Mouse (Mus musculus) MN1 (cell line): ENCODE measurements around the gene Parp16.
A peak's percentile ranks its signal among the peaks of the same experiment; 100 is the strongest.
"Not testable (repeated sequence)": the region's sequence is repeated elsewhere in the genome, so short reads cannot be mapped to it uniquely, and the experiment has no call there.

Source experiments
- DNase-seq: peaks from one replicate; pipeline ENCODE4 v3.0.0-alpha.2; 2016; ENCODE audit warnings: low spot score

The Parp16 gene

GRCm38 (mm10) chr9:65243249-65243648, 48.1 kb downstream of the Parp16 start:
- DNase-seq = peak; percentile 40

- DNase-seq = no peak
Observed at GRCm38 (mm10) chr9:65244036-65244806, 49.1 kb downstream of the Parp16 start.

DNA sequence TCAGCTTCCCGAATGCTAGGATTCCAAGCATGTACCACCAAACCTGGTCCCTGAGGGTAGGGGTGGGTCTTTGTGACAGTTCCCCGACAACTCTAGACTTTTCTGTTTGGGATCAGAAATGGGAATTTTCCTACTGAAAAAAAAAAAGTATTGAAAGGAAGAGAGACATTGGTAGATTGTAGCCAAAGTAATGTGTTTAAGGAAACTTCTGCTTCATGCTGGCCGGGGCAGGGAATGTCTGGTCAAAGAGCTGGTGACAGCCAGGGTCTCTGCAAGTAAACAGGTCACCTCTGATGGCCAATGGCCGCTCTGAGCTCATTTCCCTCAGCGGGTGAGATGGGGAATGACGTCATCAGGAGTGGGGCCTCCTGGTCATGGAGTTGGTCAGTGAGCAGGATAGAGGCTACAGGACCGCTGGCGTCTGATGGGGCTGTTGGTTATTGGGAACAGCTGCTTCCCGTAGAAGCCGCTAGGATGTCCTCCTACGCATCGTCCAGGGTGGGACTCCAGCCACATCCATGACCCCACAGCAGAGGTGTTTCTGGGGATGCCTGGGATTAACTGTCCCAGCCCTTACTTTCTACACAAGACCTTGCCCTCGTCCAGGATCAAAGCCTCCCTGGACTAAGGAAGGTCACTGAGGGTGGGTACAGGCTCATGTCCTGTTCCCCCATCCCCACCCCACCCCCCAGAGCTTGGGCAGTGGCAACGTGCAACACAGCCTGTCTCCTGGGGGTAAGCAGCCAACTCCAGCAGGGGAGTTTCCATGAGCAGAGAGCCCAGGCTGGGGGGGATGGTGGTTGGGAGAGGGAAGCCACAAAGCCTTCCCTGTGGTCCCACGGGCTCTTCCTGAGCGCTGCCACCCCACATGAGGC, 52.6 kb downstream of the Parp16 start:
- DNase-seq = no peak

GRCm38 (mm10) chr9:65248377-65248690, 53.2 kb downstream of the Parp16 start:
- no peak for DNase-seq

DNA sequence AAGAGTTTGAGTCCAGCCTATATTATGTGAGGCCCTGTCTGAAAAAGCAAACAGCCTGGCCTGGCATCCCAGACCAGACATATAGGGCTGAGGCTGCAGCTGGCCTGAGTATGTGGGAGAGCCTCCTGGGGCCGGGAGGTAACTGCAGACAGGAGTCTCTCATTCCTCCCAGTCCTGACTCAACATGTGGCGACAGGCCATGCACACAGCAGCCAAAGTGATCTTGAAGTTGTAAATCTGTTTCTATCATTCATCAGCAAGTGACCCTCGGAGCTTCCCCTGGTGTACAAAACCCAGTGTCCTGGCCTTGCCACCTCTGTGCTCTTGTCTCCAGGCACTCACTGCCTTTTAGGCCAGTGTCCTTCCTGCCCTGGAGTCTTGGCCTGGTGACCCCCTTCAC, 56.9 kb downstream of the Parp16 start:
- DNase-seq = no peak

- DNase-seq = no peak
Observed at GRCm38 (mm10) chr9:65255906-65256600, 60.9 kb downstream of the Parp16 start.

- no peak for DNase-seq
Observed at GRCm38 (mm10) chr9:65257218-65257910, 62.2 kb downstream of the Parp16 start.

DNA sequence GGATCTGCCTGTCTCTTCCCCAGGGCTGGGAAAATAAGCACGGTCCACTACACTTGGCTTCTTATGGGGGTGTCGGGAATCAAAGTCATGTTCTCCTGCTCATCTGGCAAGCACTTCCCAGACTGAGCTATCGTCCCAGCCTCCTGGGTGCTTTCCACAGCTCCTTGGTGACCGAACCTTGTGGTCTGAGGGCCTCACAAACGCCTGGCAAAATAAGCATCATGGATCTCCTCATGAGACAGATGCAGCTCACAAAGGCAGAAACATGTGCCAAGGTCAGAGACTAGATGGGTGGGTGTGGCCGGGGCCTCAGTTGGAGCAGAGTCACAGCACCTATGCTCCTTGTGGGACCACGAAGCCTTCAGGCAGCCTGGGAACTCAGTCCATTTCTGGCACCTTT, 64.2 kb downstream of the Parp16 start:
- no peak for DNase-seq

GRCm38 (mm10) chr9:65261591-65262230, 66.6 kb downstream of the Parp16 start:
- DNase-seq = no peak

GRCm38 (mm10) chr9:65262641-65263120, 67.5 kb downstream of the Parp16 start:
- no peak for DNase-seq

DNA sequence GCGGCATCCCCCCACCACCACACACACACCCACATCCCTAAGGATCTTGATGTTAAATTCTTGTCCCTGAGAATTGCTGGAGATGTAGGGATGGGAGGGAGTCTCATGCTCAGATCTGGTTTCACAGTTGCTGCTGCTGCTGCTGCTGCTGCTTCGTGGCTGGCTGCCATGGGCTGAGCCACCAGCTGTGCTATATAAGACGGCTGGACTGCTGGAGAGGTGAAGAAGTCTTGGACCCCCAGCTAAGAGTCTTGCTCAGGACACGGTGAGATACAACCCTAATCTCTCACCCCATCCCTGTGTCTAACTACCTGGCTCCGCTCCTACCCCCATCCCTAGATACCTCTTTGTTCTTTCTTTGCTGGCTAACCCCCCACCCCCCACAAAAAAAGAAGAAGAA, 69.8 kb downstream of the Parp16 start, which contains the start of gene Cilp:
TSS of gene Cilp (plus strand) at position 222 of the 400 bp plus-strand sequence.
- DNase-seq = peak; percentile 43

- peak; percentile 90 for DNase-seq
Observed at GRCm38 (mm10) chr9:65267742-65268515, 72.8 kb downstream of the Parp16 start.

DNA sequence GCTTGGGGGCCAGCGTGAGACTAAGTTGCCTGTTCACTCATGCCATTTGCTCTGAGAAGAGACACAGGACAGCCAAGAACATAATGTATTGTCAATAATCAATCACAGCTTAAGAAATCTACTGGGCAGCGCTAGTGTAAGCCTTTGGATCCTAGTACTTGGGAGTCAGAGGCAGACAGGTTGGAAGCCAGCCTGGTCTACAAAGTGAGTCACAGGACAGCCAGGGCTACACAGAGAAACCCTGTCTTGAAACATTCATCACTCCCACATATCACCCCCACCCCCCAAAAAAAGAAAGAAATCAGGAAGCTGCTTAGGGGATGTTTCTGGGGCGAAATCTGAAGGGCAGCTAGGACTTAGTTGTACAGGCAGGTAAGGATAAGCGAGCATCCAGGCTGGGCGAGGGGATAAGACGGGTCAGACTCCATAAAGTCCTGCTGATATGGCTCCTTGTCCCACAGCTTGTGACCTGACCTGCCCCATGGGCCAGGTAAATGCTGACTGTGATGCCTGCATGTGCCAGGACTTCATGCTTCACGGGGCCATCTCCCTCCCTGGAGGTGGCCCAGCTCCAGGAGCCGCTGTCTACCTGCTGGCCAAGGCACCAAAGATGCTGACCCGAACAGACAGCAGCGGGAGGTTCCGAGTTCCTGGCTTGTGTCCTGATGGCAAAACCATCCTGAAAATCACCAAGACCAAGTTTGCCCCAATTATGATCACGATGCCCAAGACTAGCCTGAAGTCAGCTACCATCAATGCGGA, 78.1 kb downstream of the Parp16 start:
- no peak for DNase-seq

DNA sequence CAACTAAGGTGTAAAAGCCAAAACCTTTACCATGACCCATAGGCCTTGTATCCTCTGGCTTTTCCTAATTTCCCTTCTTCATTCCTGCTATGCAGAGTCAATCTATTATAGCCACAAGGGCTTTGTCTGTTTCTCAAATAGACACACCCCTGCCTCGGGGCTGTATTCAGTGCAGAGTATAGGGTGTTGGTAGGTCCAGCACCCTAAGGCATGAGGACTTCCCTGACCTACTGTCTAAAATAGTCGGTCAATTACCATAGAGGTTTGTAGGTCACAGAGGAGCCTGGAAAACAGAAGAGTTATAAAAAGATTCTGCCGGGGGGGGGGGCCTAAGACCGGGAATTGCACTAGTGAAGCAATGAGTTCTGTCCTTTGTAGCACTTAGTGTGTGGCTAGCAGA, 78.7 kb downstream of the Parp16 start:
- no peak for DNase-seq

DNA sequence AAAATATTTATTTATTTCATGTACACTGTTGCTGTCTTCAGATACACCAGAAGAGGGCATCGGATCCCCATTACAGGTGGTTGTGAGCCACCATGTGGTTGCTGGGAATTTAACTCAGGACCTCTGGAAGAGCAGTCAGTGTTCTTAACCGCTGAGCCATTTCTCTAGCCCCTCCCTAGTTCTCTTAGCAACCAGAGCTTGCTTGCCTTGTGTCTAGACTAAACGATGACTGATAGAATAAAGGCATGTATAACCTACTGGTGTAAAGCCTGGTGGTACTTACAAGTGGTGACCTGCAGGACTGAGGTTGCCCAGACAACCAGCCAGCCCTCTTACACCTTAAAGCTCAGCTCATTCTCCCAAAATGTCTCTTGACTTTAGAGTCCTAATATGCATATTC, 79.7 kb downstream of the Parp16 start:
- not testable (repeated sequence) for DNase-seq

- no peak for DNase-seq
Observed at GRCm38 (mm10) chr9:65275810-65276530, 80.8 kb downstream of the Parp16 start.

- DNase-seq = peak; percentile 14
Observed at GRCm38 (mm10) chr9:65281536-65282151, 86.5 kb downstream of the Parp16 start.

DNA sequence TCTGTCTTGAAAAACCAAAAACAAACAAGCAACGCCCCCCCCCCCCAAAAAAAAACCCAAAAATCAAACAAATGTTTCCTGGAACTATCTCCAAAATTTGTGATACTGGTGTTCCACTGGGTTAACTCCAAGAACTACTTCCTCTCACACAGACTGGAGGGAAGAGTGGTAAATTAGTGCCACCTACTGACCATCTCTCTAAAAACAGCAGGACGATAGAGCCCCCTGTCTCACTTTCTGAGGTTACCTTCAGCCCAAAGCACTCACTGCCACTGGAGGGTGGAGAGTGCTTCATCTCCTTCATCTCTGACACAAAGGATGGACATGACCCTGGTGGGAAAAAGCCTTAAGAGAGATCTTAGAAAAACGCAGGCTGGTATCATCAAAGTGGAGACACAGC, 88.1 kb downstream of the Parp16 start:
- DNase-seq = peak; percentile 71

DNA sequence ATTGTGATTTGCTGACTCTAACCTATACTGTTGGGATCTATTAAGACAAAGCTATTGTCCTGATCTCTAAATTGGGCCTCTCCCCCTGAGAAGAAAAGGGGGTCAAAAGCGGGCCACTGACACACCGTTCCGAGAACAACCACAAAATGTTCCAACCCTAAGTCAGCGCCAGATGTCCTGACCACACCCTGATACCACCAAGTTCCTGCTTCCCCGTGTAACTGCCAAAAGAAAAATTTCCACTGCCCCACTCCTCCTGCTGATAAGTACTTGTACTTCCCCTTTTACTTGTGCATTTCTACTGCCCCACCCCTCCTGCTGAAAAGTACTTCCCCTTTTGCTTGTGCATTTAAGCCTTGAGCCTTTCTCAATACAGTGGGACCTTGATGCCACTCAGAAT, 93.1 kb downstream of the Parp16 start:
- not testable (repeated sequence) for DNase-seq
